In genomic region chr11:59218389-59218998, GRCm38 (mm10) we compare ENCODE assay signal across 9 mouse cellular contexts. TPM values are rescaled to one million over a fixed set of nuclear protein-coding genes. Genes with fewer than 3 reads are reported as not detected.
DNase-seq lines count a peak whose midpoint lies in the region; ATAC-seq and TF ChIP-seq lines count a peak whose summit lies in the region.
"Had no signal": no experiment of that assay in that cellular context is flagged by ENCODE, and none has a peak within 500 bp of the region (broad histone marks: within the 10 kb centered on the region; RNA-seq: fewer than 3 reads in every experiment).

No protein-coding gene starts in this region.

- WGBS in intestine, postnatal 0 days: 40% methylated on average over 4 of the region's 4 CpGs
- 79% methylated on average over 4 of the region's 4 CpGs for WGBS in limb, embryonic 15.5 days
- 92% methylated on average over 4 of the region's 4 CpGs for WGBS in forebrain, postnatal 0 days

- peaks cover 22% of the 10 kb centered on the region for H3K4me1 ChIP-seq in intestine, postnatal 0 days (replicated peaks; ENCODE audit: control insufficient read depth, insufficient read depth, low read length)
- H3K4me1 ChIP-seq in limb, embryonic 15.5 days: peaks cover 26% of the 10 kb centered on the region
- H3K4me1 ChIP-seq in forebrain, postnatal 0 days (ENCODE audit: insufficient read depth): 0 out of 2 replicates have a peak, but pooled peaks cover 7% of the 10 kb centered on the region

- no peak overlapping the region for H3K4me3 ChIP-seq in intestine, postnatal 0 days (ENCODE audit: low read depth, low read length)
- H3K4me3 ChIP-seq in limb, embryonic 15.5 days: no peak overlapping the region
- H3K4me3 ChIP-seq in forebrain, postnatal 0 days (ENCODE audit: low read depth, low read length): no peak overlapping the region
- H3K4me3 ChIP-seq: liver, embryonic 13.5 days had no signal

- no peak overlapping the region for H3K9ac ChIP-seq in intestine, postnatal 0 days (ENCODE audit: low read depth, low read length)
- H3K9ac ChIP-seq in limb, embryonic 15.5 days: no peak overlapping the region
- no peak overlapping the region for H3K9ac ChIP-seq in forebrain, postnatal 0 days
- H3K9ac ChIP-seq: liver, embryonic 13.5 days had no signal

- no peak overlapping the region for H3K27ac ChIP-seq in intestine, postnatal 0 days (ENCODE audit: low read depth, low read length)
- peak overlapping the region; percentile 17 for H3K27ac ChIP-seq in limb, embryonic 15.5 days
- no peak overlapping the region for H3K27ac ChIP-seq in forebrain, postnatal 0 days (ENCODE audit: low read depth, low read length)
- H3K27ac ChIP-seq: liver, embryonic 13.5 days had no signal

- H3K36me3 ChIP-seq in intestine, postnatal 0 days (ENCODE audit: control insufficient read depth, insufficient read depth): peaks cover under 1% of the 10 kb centered on the region
- peaks cover 46% of the 10 kb centered on the region for H3K36me3 ChIP-seq in limb, embryonic 15.5 days
- no peaks in the 10 kb centered on the region for H3K36me3 ChIP-seq in forebrain, postnatal 0 days (ENCODE audit: insufficient read depth)

- TF ChIP-seq CTCF in intestine, postnatal 0 days (IDR thresholded peaks at IDR 0.05; ENCODE audit: low read depth): no peak
- TF ChIP-seq CTCF in forebrain, postnatal 0 days (IDR thresholded peaks at IDR 0.05; ENCODE audit: low read depth): no peak

- H3K27me3 ChIP-seq in intestine, postnatal 0 days (replicated peaks; ENCODE audit: control insufficient read depth, insufficient read depth, low read length): no peaks in the 10 kb centered on the region
- H3K27me3 ChIP-seq in limb, embryonic 15.5 days: no peaks in the 10 kb centered on the region
- H3K27me3 ChIP-seq in forebrain, postnatal 0 days (ENCODE audit: insufficient read depth, low read length): no peaks in the 10 kb centered on the region
- H3K27me3 ChIP-seq: liver, embryonic 13.5 days had no signal

- peak; percentile 43 for ATAC-seq in intestine, postnatal 0 days
- ATAC-seq in limb, embryonic 15.5 days (ENCODE audit: insufficient number of reproducible peaks, low FRiP score, low TSS enrichment, low read depth): no peak
- ATAC-seq in forebrain, postnatal 0 days: no peak
- ATAC-seq in megakaryocyte progenitor cell, adult 5-6 weeks (replicated peaks; ENCODE audit: poor library complexity): no peak

- no peaks in the 10 kb centered on the region for H3K9me3 ChIP-seq in intestine, postnatal 0 days (ENCODE audit: control insufficient read depth)
- no peaks in the 10 kb centered on the region for H3K9me3 ChIP-seq in limb, embryonic 15.5 days
- no peaks in the 10 kb centered on the region for H3K9me3 ChIP-seq in forebrain, postnatal 0 days (ENCODE audit: low read length)
- H3K9me3 ChIP-seq: G1E; liver, embryonic 13.5 days had no signal

- peak; percentile 37 to 62 for DNase-seq in urinary bladder, postnatal 36 days (ENCODE audit: low spot score in 2 of 2)
- DNase-seq in urinary bladder, postnatal 4 days (ENCODE audit: low spot score in 2 of 2): no peak
- DNase-seq in adrenal gland, adult (ENCODE audit: inconsistent age in 2 of 2, low spot score in 1 of 2): no peak
- no peak for DNase-seq in forebrain, postnatal 0 days
- DNase-seq: liver, embryonic 13.5 days had no signal

- peak overlapping the region; percentile 24; the same call in 1 of the 2 replicates for H3K4me2 ChIP-seq in intestine, postnatal 0 days (replicated peaks; ENCODE audit: low read depth)
- no peak overlapping the region for H3K4me2 ChIP-seq in limb, embryonic 15.5 days
- no peak overlapping the region for H3K4me2 ChIP-seq in forebrain, postnatal 0 days (ENCODE audit: low read depth)
- H3K4me2 ChIP-seq: liver, embryonic 13.5 days had no signal

RNA-seq across cellular contexts. Expression of gene Arf1, which starts 9.6 kb away (rescaled TPM):
- polyA plus RNA-seq in intestine, postnatal 0 days (2015; fragmentation: Nextera tagmentation; extraction: Ambion mirVana): 574 and 605 TPM in 2 replicates
- polyA plus RNA-seq in limb, embryonic 15.5 days (2015; fragmentation: Nextera tagmentation; extraction: Ambion mirVana): 761 and 780 TPM in 2 replicates
- total RNA-seq in forebrain, postnatal 0 days (2014; rRNA removed): 355 and 372 TPM in 2 replicates
- 685 and 714 TPM in 2 replicates for polyA plus RNA-seq in forebrain, postnatal 0 days (2015; fragmentation: Nextera tagmentation; extraction: Ambion mirVana)
- total RNA-seq in megakaryocyte progenitor cell, adult 5-6 weeks (2015): 280 and 290 TPM in 2 replicates
- 343 and 378 TPM in 2 replicates for total RNA-seq in megakaryocyte progenitor cell, adult 5-6 weeks (2017)

RNA-seq across cellular contexts. Expression of gene 2310033P09Rik, which starts 10.4 kb away (rescaled TPM):
- polyA plus RNA-seq in intestine, postnatal 0 days (2015; fragmentation: Nextera tagmentation; extraction: Ambion mirVana): 24.1 and 30.6 TPM in 2 replicates
- 25.2 and 29.5 TPM in 2 replicates for polyA plus RNA-seq in limb, embryonic 15.5 days (2015; fragmentation: Nextera tagmentation; extraction: Ambion mirVana)
- 5.2 and 6.9 TPM in 2 replicates for total RNA-seq in forebrain, postnatal 0 days (2014; rRNA removed)
- 22.2 and 27.6 TPM in 2 replicates for polyA plus RNA-seq in forebrain, postnatal 0 days (2015; fragmentation: Nextera tagmentation; extraction: Ambion mirVana)
- 14.9 and 17.9 TPM in 2 replicates for total RNA-seq in megakaryocyte progenitor cell, adult 5-6 weeks (2015)
- total RNA-seq in megakaryocyte progenitor cell, adult 5-6 weeks (2017): 8.7 and 17.8 TPM in 2 replicates

RNA-seq across cellular contexts. Expression of gene Mrpl55, which starts 16.2 kb away (rescaled TPM):
- polyA plus RNA-seq in intestine, postnatal 0 days (2015; fragmentation: Nextera tagmentation; extraction: Ambion mirVana): 87.1 and 96.5 TPM in 2 replicates
- polyA plus RNA-seq in limb, embryonic 15.5 days (2015; fragmentation: Nextera tagmentation; extraction: Ambion mirVana): 75.7 and 78.9 TPM in 2 replicates
- 45.2 and 69.5 TPM in 2 replicates for total RNA-seq in forebrain, postnatal 0 days (2014; rRNA removed)
- polyA plus RNA-seq in forebrain, postnatal 0 days (2015; fragmentation: Nextera tagmentation; extraction: Ambion mirVana): 124 and 131 TPM in 2 replicates
- total RNA-seq in megakaryocyte progenitor cell, adult 5-6 weeks (2015): 33.4 and 49.5 TPM in 2 replicates
- 48.7 and 56.2 TPM in 2 replicates for total RNA-seq in megakaryocyte progenitor cell, adult 5-6 weeks (2017)

RNA-seq across cellular contexts. Expression of gene Guk1, which starts 26.5 kb away (rescaled TPM):
- 110 and 119 TPM in 2 replicates for polyA plus RNA-seq in intestine, postnatal 0 days (2015; fragmentation: Nextera tagmentation; extraction: Ambion mirVana)
- 122 and 124 TPM in 2 replicates for polyA plus RNA-seq in limb, embryonic 15.5 days (2015; fragmentation: Nextera tagmentation; extraction: Ambion mirVana)
- total RNA-seq in forebrain, postnatal 0 days (2014; rRNA removed): 122 and 157 TPM in 2 replicates
- polyA plus RNA-seq in forebrain, postnatal 0 days (2015; fragmentation: Nextera tagmentation; extraction: Ambion mirVana): 274 and 284 TPM in 2 replicates
- 61.9 and 62.8 TPM in 2 replicates for total RNA-seq in megakaryocyte progenitor cell, adult 5-6 weeks (2015)
- 29.9 and 34.7 TPM in 2 replicates for total RNA-seq in megakaryocyte progenitor cell, adult 5-6 weeks (2017)

RNA-seq across cellular contexts. Expression of gene Gjc2, which starts 35.5 kb away (rescaled TPM):
- polyA plus RNA-seq in intestine, postnatal 0 days (2015; fragmentation: Nextera tagmentation; extraction: Ambion mirVana): 2.2 and 2.3 TPM in 2 replicates
- 0.32 and 0.58 TPM in 2 replicates for polyA plus RNA-seq in limb, embryonic 15.5 days (2015; fragmentation: Nextera tagmentation; extraction: Ambion mirVana)
- total RNA-seq in forebrain, postnatal 0 days (2014; rRNA removed): 0.76 and 1.2 TPM in 2 replicates
- 0.19 and 0.31 TPM in 2 replicates for polyA plus RNA-seq in forebrain, postnatal 0 days (2015; fragmentation: Nextera tagmentation; extraction: Ambion mirVana)
- not detected in 2 replicates for total RNA-seq in megakaryocyte progenitor cell, adult 5-6 weeks (2015)
- not detected in 2 replicates for total RNA-seq in megakaryocyte progenitor cell, adult 5-6 weeks (2017)
- total RNA-seq: G1E had no signal
- polyA plus RNA-seq: G1E had no signal

Comparison
In these comparisons a context has a peak if more than half of its experiments do, and no peak if none do; other contexts are left out.
1. DNase-seq: peak in urinary bladder, postnatal 36 days (2 of 2); none in urinary bladder, postnatal 4 days (0 of 2), adrenal gland, adult (0 of 2) and forebrain, postnatal 0 days (single experiment).